Mouse (Mus musculus) ES-E14 (cell line): Measurements from ENCODE around the gene Ndufaf3.

Experiments used
- CHD2 ChIP-seq: IDR thresholded peaks from 2 replicates; pipeline ENCODE4 v1.6.1; 2014; ENCODE audit warnings: mild to moderate bottlenecking, low read depth, low read length, inconsistent platforms
- MAFK ChIP-seq: IDR thresholded peaks from 2 replicates; pipeline ENCODE4 v1.6.1; 2014; ENCODE audit warnings: mild to moderate bottlenecking, low read depth, low read length, inconsistent platforms; ENCODE audit not compliant: insufficient read depth

GRCm38 (mm10) chr9:108573774-108574690 lies 6.8 kb upstream of the Ndufaf3 start:
- no peak for TF ChIP-seq CHD2
- no peak for TF ChIP-seq MAFK
